Mouse (Mus musculus): ENCODE measurements around the gene Nxn.

GRCm38 (mm10) chr11:76352861-76353558, 45.9 kb downstream of the Nxn start:
- no peak for TF ChIP-seq POLR2A (IDR thresholded peaks at IDR 0.05; ENCODE audit: low read depth, low read length)
- no peak for TF ChIP-seq CTCF (conservative IDR thresholded peaks at IDR 0.05; ENCODE audit: insufficient read depth, insufficient read length, low read depth, low read length)

Data from kidney, adult 2 months (tissue).